Comparison of ENCODE assay signal across 16 mouse cellular contexts in genomic region chr5:53412391-53413075, GRCm38 (mm10). TPM values are rescaled to one million over a fixed set of nuclear protein-coding genes. Genes with fewer than 3 reads are reported as not detected.
DNase-seq lines count a peak whose midpoint lies in the region; ATAC-seq and TF ChIP-seq lines count a peak whose summit lies in the region.
"Had no signal": no experiment of that assay in that cellular context is flagged by ENCODE, and none has a peak within 500 bp of the region (broad histone marks: within the 10 kb centered on the region; RNA-seq: fewer than 3 reads in every experiment).

No protein-coding gene starts in this region.

- ATAC-seq in embryonic facial prominence, embryonic 15.5 days (ENCODE audit: insufficient number of reproducible peaks, low FRiP score, low TSS enrichment, low read depth): peak; percentile 43; the same call in 1 of the 2 replicates
- ATAC-seq in stomach, embryonic 16.5 days (ENCODE audit: insufficient read depth, low FRiP score): no peak; the same call in 1 of the 2 replicates
- ATAC-seq in neural tube, embryonic 15.5 days (ENCODE audit: low FRiP score): no peak
- ATAC-seq: forebrain, embryonic 15.5 days; liver, embryonic 12.5 days; midbrain, embryonic 16.5 days had no signal

- H3K9ac ChIP-seq in embryonic facial prominence, embryonic 15.5 days: no peak overlapping the region
- no peak overlapping the region for H3K9ac ChIP-seq in stomach, embryonic 16.5 days (ENCODE audit: low read length)
- no peak overlapping the region for H3K9ac ChIP-seq in neural tube, embryonic 15.5 days (replicated peaks)
- H3K9ac ChIP-seq: forebrain, embryonic 15.5 days; hindbrain, embryonic 13.5 days; liver, embryonic 12.5 days had no signal

- H3K36me3 ChIP-seq in embryonic facial prominence, embryonic 15.5 days: no peaks in the 10 kb centered on the region
- no peaks in the 10 kb centered on the region for H3K36me3 ChIP-seq in stomach, embryonic 16.5 days (ENCODE audit: control insufficient read depth, insufficient read depth, low read length)
- H3K36me3 ChIP-seq in neural tube, embryonic 15.5 days: no peaks in the 10 kb centered on the region
- H3K36me3 ChIP-seq: forebrain, embryonic 15.5 days; hindbrain, embryonic 13.5 days; liver, embryonic 12.5 days had no signal

- no peaks in the 10 kb centered on the region for H3K4me1 ChIP-seq in embryonic facial prominence, embryonic 15.5 days
- H3K4me1 ChIP-seq in stomach, embryonic 16.5 days (ENCODE audit: control insufficient read depth, insufficient read depth, low read length): peaks cover 3% of the 10 kb centered on the region; the same call in 1 of the 2 replicates
- H3K4me1 ChIP-seq in neural tube, embryonic 15.5 days: no peaks in the 10 kb centered on the region
- H3K4me1 ChIP-seq: forebrain, embryonic 15.5 days; hindbrain, embryonic 13.5 days; liver, embryonic 12.5 days had no signal

- H3K4me3 ChIP-seq in gastrocnemius, adult 2 months: no peak overlapping the region
- no peak overlapping the region for H3K4me3 ChIP-seq in embryonic facial prominence, embryonic 15.5 days (replicated peaks)
- H3K4me3 ChIP-seq in stomach, embryonic 16.5 days (replicated peaks; ENCODE audit: low read length): no peak overlapping the region
- no peak overlapping the region for H3K4me3 ChIP-seq in neural tube, embryonic 15.5 days (replicated peaks)
- H3K4me3 ChIP-seq: forebrain, embryonic 15.5 days; hindbrain, embryonic 13.5 days; liver, embryonic 12.5 days had no signal

- intact Hi-C loops in gastrocnemius, adult 2 months (cut with DNase I): no loop called here
- intact Hi-C loops in gastrocnemius, postnatal 36 days (cut with DNase I): no loop called here

- no peaks in the 10 kb centered on the region for H3K9me3 ChIP-seq in embryonic facial prominence, embryonic 15.5 days (replicated peaks)
- H3K9me3 ChIP-seq in stomach, embryonic 16.5 days (replicated peaks; ENCODE audit: control insufficient read depth, low read length): no peaks in the 10 kb centered on the region
- H3K9me3 ChIP-seq in neural tube, embryonic 15.5 days (replicated peaks): no peaks in the 10 kb centered on the region
- H3K9me3 ChIP-seq: forebrain, embryonic 15.5 days; hindbrain, embryonic 13.5 days; liver, embryonic 12.5 days had no signal

- DNase-seq in gastrocnemius, adult 2 months: peak; percentile 40
- DNase-seq in gastrocnemius, postnatal 36 days: no peak
- DNase-seq in layer of hippocampus, postnatal 14 days (ENCODE audit: low spot score in 2 of 2): peak; percentile 8 to 22
- no peak for DNase-seq in layer of hippocampus, adult 9-11 months
- DNase-seq: cerebellum, adult 9-10 months; heart, postnatal 14 days; lung, adult 2 months; right cerebral cortex, postnatal 4 days; thymus, postnatal 36 days had no signal

- TF ChIP-seq CTCF in gastrocnemius, adult 2 months (IDR thresholded peaks at IDR 0.05): no peak

- 32% methylated on average over 7 of the region's 7 CpGs for WGBS in embryonic facial prominence, embryonic 15.5 days
- 56% methylated on average over 7 of the region's 7 CpGs for WGBS in stomach, embryonic 16.5 days
- WGBS in neural tube, embryonic 15.5 days: 70% methylated on average over 7 of the region's 7 CpGs

- no peaks in the 10 kb centered on the region for H3K27me3 ChIP-seq in embryonic facial prominence, embryonic 15.5 days
- H3K27me3 ChIP-seq in stomach, embryonic 16.5 days (ENCODE audit: control insufficient read depth, insufficient read depth, low read length): no peaks in the 10 kb centered on the region
- no peaks in the 10 kb centered on the region for H3K27me3 ChIP-seq in neural tube, embryonic 15.5 days (replicated peaks)
- H3K27me3 ChIP-seq: forebrain, embryonic 15.5 days; hindbrain, embryonic 13.5 days; liver, embryonic 12.5 days had no signal

- peak overlapping the region; percentile 74 for H3K27ac ChIP-seq in gastrocnemius, adult 2 months
- H3K27ac ChIP-seq in embryonic facial prominence, embryonic 15.5 days (replicated peaks): no peak overlapping the region
- H3K27ac ChIP-seq in stomach, embryonic 16.5 days (ENCODE audit: low read length): peak overlapping the region; percentile 23; the same call in 1 of the 2 replicates
- H3K27ac ChIP-seq in neural tube, embryonic 15.5 days (replicated peaks): no peak overlapping the region
- H3K27ac ChIP-seq: forebrain, embryonic 15.5 days; hindbrain, embryonic 13.5 days; liver, embryonic 12.5 days had no signal

- H3K4me2 ChIP-seq in embryonic facial prominence, embryonic 15.5 days (replicated peaks): no peak overlapping the region
- H3K4me2 ChIP-seq in stomach, embryonic 16.5 days (ENCODE audit: low read depth, low read length): no peak overlapping the region
- H3K4me2 ChIP-seq in neural tube, embryonic 15.5 days: no peak overlapping the region
- H3K4me2 ChIP-seq: forebrain, embryonic 15.5 days; hindbrain, embryonic 13.5 days; liver, embryonic 12.5 days had no signal

RNA-seq across cellular contexts. Expression of gene Rbpj, which starts 53.4 kb away (rescaled TPM):
- 10 to 100 TPM; 20.9 to 21.7 TPM for total RNA-seq in gastrocnemius, adult 2 months (2021)
- 10 to 100 TPM; 14.1 to 23.8 TPM for total RNA-seq in gastrocnemius, postnatal 36 days (2021)
- 10 to 100 TPM; 26.9 to 29.3 TPM for total RNA-seq in layer of hippocampus, postnatal 14 days (2021)
- polyA plus RNA-seq in embryonic facial prominence, embryonic 15.5 days (2015; fragmentation: Nextera tagmentation; extraction: Ambion mirVana): 36.4 and 37.6 TPM in 2 replicates
- polyA plus RNA-seq in stomach, embryonic 16.5 days (2015; fragmentation: Nextera tagmentation; extraction: Ambion mirVana): 29.4 and 30.0 TPM in 2 replicates
- polyA plus RNA-seq in neural tube, embryonic 15.5 days (2015; fragmentation: Nextera tagmentation; extraction: Ambion mirVana): 23.9 and 24.7 TPM in 2 replicates

Comparison
In these comparisons a context has a peak if more than half of its experiments do, and no peak if none do; other contexts are left out.
1. DNase-seq: peak in gastrocnemius, adult 2 months (single experiment) and layer of hippocampus, postnatal 14 days (2 of 2); none in gastrocnemius, postnatal 36 days (0 of 2) and layer of hippocampus, adult 9-11 months (single experiment).
2. H3K27ac ChIP-seq: peak in gastrocnemius, adult 2 months (single experiment) and stomach, embryonic 16.5 days (single experiment); none in embryonic facial prominence, embryonic 15.5 days (single experiment) and neural tube, embryonic 15.5 days (single experiment).